Mouse (Mus musculus) limb, embryonic 10.5 days (tissue): ENCODE results near the gene Lgals7. TPM values are rescaled to one million over a fixed set of nuclear protein-coding genes. Genes with fewer than 3 reads are reported as not detected.

Experiments
- DNase-seq: peaks from one replicate; pipeline ENCODE4 v3.0.0-alpha.2; 2017; ENCODE audit warnings: low spot score
- H3K27ac ChIP-seq: fragments of 300-500 bp; sonication (generic); 2 replicates; pipeline ENCODE4 v1.5.1; 2016; ENCODE audit warnings: mild to moderate bottlenecking
- H3K27me3 ChIP-seq: fragments of 300-500 bp; sonication (generic); 2 replicates; pipeline ENCODE4 v1.6.1; 2016; ENCODE audit warnings: low read depth, mild to moderate bottlenecking; ENCODE audit not compliant: poor library complexity, severe bottlenecking
- H3K36me3 ChIP-seq: fragments of 300-500 bp; sonication (generic); 2 replicates; pipeline ENCODE4 v1.6.1; 2016; ENCODE audit warnings: mild to moderate bottlenecking, moderate library complexity
- H3K4me1 ChIP-seq: fragments of 300-500 bp; sonication (generic); 2 replicates; pipeline ENCODE4 v1.6.1; 2016
- H3K4me3 ChIP-seq: fragments of 300-500 bp; sonication (generic); 2 replicates; pipeline ENCODE4 v1.5.1; 2016; ENCODE audit warnings: mild to moderate bottlenecking, moderate library complexity
- H3K9me3 ChIP-seq: fragments of 300-500 bp; sonication (generic); replicated peaks from 2 replicates; pipeline ENCODE4 v1.6.1; 2016; ENCODE audit warnings: mild to moderate bottlenecking
- WGBS: fragments of 180-500 bp; shearing (Covaris S2); methylation state at CpG from one replicate; pipeline ENCODE4 v1.1.7; 2016; 5-methylcytosine and 5-hydroxymethylcytosine counted together
- polyA plus RNA-seq: library from polyadenylated mRNA; unstranded; fragments of >200 nt; fragmentation: Nextera tagmentation; extraction: Ambion mirVana; gene quantifications from 2 replicates; pipeline ENCODE4 v1.2.1, GENCODE M21; 2016

Gene Lgals7
- polyA plus RNA-seq, 1 experiment from 2014 or later, result 0.73 TPM

- WGBS, result 96% methylated on average over 17 of the region's 17 CpGs
Measured at GRCm38 (mm10) chr7:28892601-28893000, 28.9 kb downstream of the Lgals7 start.

DNA sequence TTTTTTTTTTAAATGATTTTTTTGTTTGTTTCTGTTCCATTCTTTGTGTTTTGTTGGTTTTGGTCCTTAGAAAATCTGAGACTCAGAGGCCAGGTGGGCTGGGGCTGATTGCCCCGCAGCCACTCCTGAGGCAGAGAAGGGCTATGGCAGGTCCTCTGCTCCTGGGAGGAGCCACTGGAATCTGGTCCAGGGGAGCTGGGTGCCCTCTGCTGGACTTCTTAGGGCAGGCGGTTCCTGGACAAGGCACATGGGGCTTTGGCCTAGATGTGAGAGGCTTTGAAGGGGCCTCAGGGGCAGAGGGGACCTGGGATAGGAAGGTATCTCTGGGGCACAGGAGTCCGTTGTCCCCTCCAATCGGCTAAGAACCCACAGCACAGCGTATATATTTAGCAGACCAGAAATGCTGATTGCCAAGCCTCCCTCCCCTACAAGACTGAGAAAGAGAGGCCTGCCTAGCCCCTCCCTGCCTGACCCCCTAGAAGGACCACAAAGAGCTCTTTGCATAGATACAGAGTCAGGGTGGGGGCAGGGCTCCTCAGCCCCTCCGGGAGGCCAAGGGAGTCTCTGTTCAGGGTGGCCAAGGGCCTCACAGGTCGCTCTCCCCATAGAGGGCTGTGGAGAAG lies 30.1 kb downstream of the Lgals7 start:
- no peaks in the 10 kb centered on the region for H3K9me3 ChIP-seq
- peaks cover 25% of the 10 kb centered on the region for H3K27me3 ChIP-seq
- DNase-seq, result peak; percentile 68
- peaks cover 4% of the 10 kb centered on the region for H3K4me1 ChIP-seq
- WGBS, result 60% methylated on average over 7 of the region's 7 CpGs
- 0 out of 2 replicates have a peak overlapping the region, but pooled peaks have one; percentile 20 for H3K27ac ChIP-seq
- no peak overlapping the region for H3K4me3 ChIP-seq
- H3K36me3 ChIP-seq, result peaks cover 84% of the 10 kb centered on the region

More at GRCm38 (mm10) chr7:28892601-28893000, 28.9 kb downstream of the Lgals7 start:
- Histone ChIP-seq H3K27me3 (peaks cover 37% of the 10 kb centered on the region), H3K27ac (no peak overlapping the region), H3K4me3 (no peak overlapping the region), H3K9me3 (no peaks in the 10 kb centered on the region), H3K4me1 (peaks cover 13% of the 10 kb centered on the region), H3K36me3 (peaks cover 73% of the 10 kb centered on the region)
- DNase-seq, result no peak

GRCm38 (mm10) chr7:28894942-28895341 lies 31.3 kb downstream of the Lgals7 start:
- no peak for DNase-seq
- H3K4me3 ChIP-seq, result no peak overlapping the region
- H3K27me3 ChIP-seq, result peaks cover 13% of the 10 kb centered on the region
- H3K27ac ChIP-seq, result no peak overlapping the region
- H3K36me3 ChIP-seq, result peaks cover 96% of the 10 kb centered on the region
- no peaks in the 10 kb centered on the region for H3K4me1 ChIP-seq
- 71% methylated on average over 5 of the region's 5 CpGs for WGBS
- H3K9me3 ChIP-seq, result no peaks in the 10 kb centered on the region

DNA sequence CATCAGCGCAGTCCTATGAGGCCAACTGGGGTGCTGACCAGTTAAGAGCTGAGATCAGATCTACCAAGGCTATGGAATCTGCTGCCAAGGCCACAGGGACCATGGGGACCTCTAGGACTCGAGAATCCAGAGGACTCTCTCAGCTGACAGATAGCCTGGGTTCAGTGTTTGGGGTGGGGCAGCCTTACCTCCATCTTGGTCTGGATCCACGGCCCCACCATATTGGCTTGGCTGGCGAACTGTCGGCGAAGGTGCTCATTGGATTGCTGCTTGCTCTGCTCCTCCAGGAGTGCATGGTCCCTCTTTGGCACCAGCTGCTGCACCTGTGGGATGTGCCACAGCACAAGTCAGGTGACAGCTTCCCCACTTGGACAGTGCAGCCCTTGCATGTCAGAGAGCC lies 34.0 kb downstream of the Lgals7 start:
- Histone ChIP-seq H3K9me3 (no peaks in the 10 kb centered on the region), H3K4me1 (no peaks in the 10 kb centered on the region), H3K4me3 (no peak overlapping the region), H3K27ac (no peak overlapping the region), H3K36me3 (peaks cover 99% of the 10 kb centered on the region), H3K27me3 (no peaks in the 10 kb centered on the region)
- no peak for DNase-seq
- 93% methylated on average over 6 of the region's 6 CpGs for WGBS

GRCm38 (mm10) chr7:28899972-28900371 lies 36.3 kb downstream of the Lgals7 start:
- no peak for DNase-seq
- 93% methylated on average over 4 of the region's 4 CpGs for WGBS
- Histone ChIP-seq H3K27me3 (no peaks in the 10 kb centered on the region), H3K4me1 (no peaks in the 10 kb centered on the region), H3K27ac (no peak overlapping the region), H3K4me3 (no peak overlapping the region), H3K36me3 (peaks cover 100% of the 10 kb centered on the region), H3K9me3 (no peaks in the 10 kb centered on the region)

- no peak overlapping the region for H3K27ac ChIP-seq
Measured at GRCm38 (mm10) chr7:28901311-28902125, 37.9 kb downstream of the Lgals7 start.

DNA sequence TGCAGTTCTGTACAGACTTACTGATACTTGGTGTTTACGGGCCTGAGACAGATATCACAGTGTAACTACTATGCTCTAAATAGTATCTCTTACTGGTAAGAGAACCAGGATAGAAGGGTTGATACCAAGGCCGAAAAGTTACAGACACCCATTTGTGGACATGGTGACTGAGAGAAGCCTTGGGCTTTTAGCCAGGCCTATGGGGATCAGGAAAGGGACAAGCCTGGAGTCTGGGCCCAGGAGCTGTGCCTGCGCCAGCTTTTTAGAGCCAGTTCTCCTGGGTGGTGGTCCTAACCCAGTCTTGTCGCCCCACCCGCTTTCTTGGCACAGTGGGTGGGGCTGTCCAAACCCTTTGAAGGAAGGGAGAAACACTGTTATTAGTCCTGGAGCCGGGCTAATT lies 38.5 kb downstream of the Lgals7 start:
- WGBS, result 87% methylated on average over 6 of the region's 6 CpGs
- Histone ChIP-seq H3K4me1 (no peaks in the 10 kb centered on the region), H3K36me3 (peaks cover 100% of the 10 kb centered on the region), H3K27me3 (no peaks in the 10 kb centered on the region), H3K27ac (no peak overlapping the region), H3K9me3 (no peaks in the 10 kb centered on the region), H3K4me3 (no peak overlapping the region)
- no peak for DNase-seq

More at GRCm38 (mm10) chr7:28901311-28902125, 37.9 kb downstream of the Lgals7 start:
- Histone ChIP-seq H3K9me3 (no peaks in the 10 kb centered on the region), H3K4me3 (no peak overlapping the region), H3K4me1 (no peaks in the 10 kb centered on the region), H3K27me3 (no peaks in the 10 kb centered on the region), H3K36me3 (peaks cover 100% of the 10 kb centered on the region)
- 87% methylated on average over 13 of the region's 13 CpGs for WGBS
- DNase-seq, result no peak

GRCm38 (mm10) chr7:28902809-28903208 lies 39.2 kb downstream of the Lgals7 start:
- Histone ChIP-seq H3K27me3 (no peaks in the 10 kb centered on the region), H3K4me3 (no peak overlapping the region), H3K36me3 (peaks cover 100% of the 10 kb centered on the region), H3K9me3 (no peaks in the 10 kb centered on the region), H3K27ac (no peak overlapping the region), H3K4me1 (no peaks in the 10 kb centered on the region)
- 94% methylated on average over 3 of the region's 3 CpGs for WGBS
- DNase-seq, result no peak

- no peak overlapping the region for H3K27ac ChIP-seq
- H3K4me3 ChIP-seq, result no peak overlapping the region
- 91% methylated on average over 10 of the region's 10 CpGs for WGBS
- peaks cover 100% of the 10 kb centered on the region for H3K36me3 ChIP-seq
- no peaks in the 10 kb centered on the region for H3K4me1 ChIP-seq
- H3K9me3 ChIP-seq, result no peaks in the 10 kb centered on the region
- DNase-seq, result no peak
- no peaks in the 10 kb centered on the region for H3K27me3 ChIP-seq
Measured at GRCm38 (mm10) chr7:28903778-28904177, 40.1 kb downstream of the Lgals7 start.

DNA sequence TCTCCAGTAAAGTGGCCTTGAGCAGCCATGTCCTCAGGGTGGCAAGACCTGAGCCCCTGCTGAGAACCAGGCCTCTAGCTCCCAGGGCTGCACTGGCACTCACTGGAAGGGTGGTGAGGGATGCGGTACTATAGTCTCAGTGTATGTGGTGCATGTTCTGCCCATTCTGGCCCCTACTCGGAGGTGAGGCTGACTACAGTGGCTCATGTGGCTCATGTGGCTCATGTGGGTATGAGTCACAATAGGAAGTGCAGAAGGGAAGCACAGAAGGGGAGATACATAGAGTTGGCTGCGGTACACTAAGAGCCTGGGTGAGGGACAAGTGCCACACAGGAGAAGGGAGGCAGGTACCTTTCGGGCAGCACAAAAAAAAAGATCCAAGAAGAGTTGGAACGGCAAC lies 43.5 kb downstream of the Lgals7 start:
- H3K36me3 ChIP-seq, result peaks cover 99% of the 10 kb centered on the region
- H3K4me1 ChIP-seq, result no peaks in the 10 kb centered on the region
- H3K4me3 ChIP-seq, result no peak overlapping the region
- WGBS, result 95% methylated on average over 5 of the region's 5 CpGs
- H3K27ac ChIP-seq, result no peak overlapping the region
- no peak for DNase-seq
- H3K9me3 ChIP-seq, result no peaks in the 10 kb centered on the region
- no peaks in the 10 kb centered on the region for H3K27me3 ChIP-seq

GRCm38 (mm10) chr7:28911632-28912031 lies 48.0 kb downstream of the Lgals7 start:
- H3K4me1 ChIP-seq, result no peaks in the 10 kb centered on the region
- 80% methylated on average over 4 of the region's 4 CpGs for WGBS
- no peak for DNase-seq
- no peaks in the 10 kb centered on the region for H3K27me3 ChIP-seq
- H3K9me3 ChIP-seq, result no peaks in the 10 kb centered on the region
- H3K27ac ChIP-seq, result no peak overlapping the region
- peaks cover 99% of the 10 kb centered on the region for H3K36me3 ChIP-seq
- H3K4me3 ChIP-seq, result no peak overlapping the region

DNA sequence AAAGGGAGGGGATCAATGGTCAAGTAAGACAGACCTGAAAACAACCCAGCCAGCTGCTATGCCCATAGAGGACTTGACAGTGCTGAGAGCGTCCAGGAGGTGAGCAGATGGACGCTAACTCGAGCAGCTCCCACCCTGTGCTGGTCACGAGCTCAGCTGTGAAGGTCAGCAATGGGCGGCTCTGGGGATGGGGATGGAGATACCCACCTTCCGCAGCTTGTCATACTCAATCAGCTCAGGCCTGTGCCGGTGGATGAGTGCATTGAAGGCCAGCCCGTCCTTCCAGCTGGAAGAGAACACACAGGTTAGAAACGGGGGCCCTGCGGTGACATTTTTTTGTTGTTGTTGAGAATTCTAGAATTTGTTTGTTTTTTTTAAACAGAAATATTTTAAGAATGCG lies 49.5 kb downstream of the Lgals7 start:
- no peak overlapping the region for H3K4me3 ChIP-seq
- H3K27me3 ChIP-seq, result no peaks in the 10 kb centered on the region
- peaks cover 99% of the 10 kb centered on the region for H3K36me3 ChIP-seq
- peaks cover 2% of the 10 kb centered on the region for H3K4me1 ChIP-seq
- 87% methylated on average over 11 of the region's 11 CpGs for WGBS
- H3K9me3 ChIP-seq, result no peaks in the 10 kb centered on the region
- no peak overlapping the region for H3K27ac ChIP-seq
- DNase-seq, result no peak
